Mouse (Mus musculus): ENCODE measurements around the gene Pdik1l.

DNA sequence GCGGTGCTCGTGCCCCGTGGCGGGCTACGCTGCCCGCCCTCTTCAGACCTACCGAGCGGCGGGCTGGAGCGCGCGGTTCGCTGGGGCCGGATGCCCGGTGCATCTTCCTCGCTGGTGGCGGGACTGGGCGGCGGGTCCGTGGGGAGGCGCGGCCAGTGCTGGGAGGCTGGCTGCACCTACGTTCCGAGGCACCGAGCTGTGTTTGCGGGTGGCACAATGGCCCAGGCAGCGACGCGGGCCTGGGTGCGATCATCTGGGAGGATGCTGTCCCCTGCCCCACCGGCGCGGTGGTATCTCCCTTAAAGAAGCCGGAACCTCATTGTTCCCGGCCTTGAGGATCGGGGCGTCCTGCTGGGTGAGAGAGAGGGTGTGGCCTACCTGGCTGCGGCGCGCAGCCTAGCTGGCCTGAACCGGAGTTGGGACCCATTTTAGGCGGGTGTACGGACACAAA is at the start of gene Pdik1l:
- no peak for TF ChIP-seq POLR2A (IDR thresholded peaks at IDR 0.05; ENCODE audit: borderline replicate concordance, low read depth, low read length)
- no peak for TF ChIP-seq CTCF (IDR thresholded peaks at IDR 0.05; ENCODE audit: low read depth, low read length)

Data from bone marrow macrophage, adult 2 months (primary cell).